Mouse (Mus musculus): ENCODE data around the gene Spag4.

Spag4 gene

DNA sequence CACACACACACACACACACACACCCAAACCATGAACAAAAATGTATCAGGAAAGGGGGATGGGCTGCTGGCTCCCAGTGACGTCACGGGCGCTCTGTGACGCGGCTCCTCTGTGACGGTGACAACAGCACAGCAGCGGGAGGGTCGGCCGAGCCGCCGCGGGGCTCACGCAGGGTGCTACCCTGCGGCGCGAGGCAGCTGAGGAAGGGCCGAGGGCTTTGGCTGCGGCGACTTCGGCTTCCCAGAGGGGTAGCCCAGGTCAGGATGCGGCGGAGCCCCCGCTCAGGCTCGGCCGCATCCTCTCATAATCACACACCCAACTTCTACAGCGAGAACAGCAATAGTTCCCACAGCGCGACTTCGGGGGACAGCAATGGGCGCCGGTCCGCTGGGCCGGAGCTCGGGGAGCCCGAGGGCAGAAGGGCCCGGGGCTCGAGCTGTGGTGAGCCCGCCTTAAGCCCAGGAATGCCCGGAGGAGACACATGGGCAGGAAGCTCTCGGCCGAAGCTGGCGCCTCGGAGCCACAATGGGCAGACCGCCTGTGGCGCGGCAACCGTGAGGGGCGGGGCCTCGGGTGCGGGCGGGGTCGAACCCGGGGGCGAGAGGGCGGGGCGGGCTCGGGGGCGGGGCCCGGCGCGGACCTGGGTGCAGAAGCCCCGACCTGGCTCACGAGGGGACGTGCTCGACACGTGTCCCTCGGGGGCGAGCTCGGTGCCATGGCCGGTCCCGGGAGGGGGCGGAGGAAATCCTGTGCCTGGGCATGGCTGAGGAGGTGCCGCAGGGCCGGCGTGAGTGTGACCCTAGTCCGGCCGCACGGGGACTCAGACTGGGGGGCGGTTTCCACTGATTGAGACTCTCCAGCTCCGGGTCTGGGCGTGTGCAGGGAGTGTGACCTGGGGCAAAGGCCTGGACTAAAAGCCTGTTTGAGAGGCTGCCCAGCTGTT is at the start of gene Spag4:
Gene Spag4, plus strand, starts transcription at position 77 of the 943 bp plus-strand sequence.
- peak; percentile 85 to 95 for DNase-seq (ENCODE audit: inconsistent age in 2 of 2, low spot score in 1 of 2)

DNA sequence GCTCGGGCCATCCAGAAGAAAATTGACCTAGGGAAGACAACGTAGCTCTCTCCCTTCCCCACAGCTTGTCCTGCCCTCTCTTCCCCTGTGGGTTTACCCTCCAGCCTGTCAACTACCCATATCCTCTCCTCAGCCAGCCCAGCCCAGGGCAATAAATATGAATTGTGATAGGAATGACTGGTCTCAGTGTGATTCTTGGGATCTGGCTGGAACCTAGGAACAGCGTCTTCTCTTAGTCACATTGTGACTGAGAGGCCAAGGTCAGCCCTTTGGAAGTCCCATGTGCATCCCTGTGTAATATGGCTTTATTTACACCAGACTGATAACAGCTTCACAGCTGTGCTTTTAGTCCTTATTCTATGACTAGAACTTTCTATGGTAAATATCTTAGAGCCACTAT is 46.9 kb upstream of the Spag4 start:
- peak; percentile 42 to 62 for DNase-seq (ENCODE audit: inconsistent age in 2 of 2, low spot score in 1 of 2)

DNA sequence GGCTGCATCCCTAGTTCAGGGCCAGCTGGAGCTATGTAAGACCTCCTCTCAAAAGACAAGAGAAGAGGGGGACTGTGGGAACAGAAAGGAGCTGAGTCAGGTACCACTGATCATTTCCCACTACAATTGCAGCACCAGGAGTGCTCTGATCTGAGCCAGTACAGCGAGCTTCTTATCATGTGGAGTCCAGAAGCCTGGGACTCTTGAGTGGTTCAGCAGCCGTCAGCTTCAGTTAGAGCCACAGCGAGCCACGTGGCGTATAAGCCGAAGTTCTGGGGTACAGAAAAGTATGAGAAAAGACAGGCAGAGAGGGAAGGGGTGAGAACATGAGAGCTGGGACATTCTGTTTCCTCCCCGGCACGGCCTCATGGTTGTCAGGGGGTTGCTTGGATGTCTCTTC is 43.8 kb upstream of the Spag4 start:
- no peak for DNase-seq (ENCODE audit: inconsistent age in 2 of 2, low spot score in 1 of 2)

DNA sequence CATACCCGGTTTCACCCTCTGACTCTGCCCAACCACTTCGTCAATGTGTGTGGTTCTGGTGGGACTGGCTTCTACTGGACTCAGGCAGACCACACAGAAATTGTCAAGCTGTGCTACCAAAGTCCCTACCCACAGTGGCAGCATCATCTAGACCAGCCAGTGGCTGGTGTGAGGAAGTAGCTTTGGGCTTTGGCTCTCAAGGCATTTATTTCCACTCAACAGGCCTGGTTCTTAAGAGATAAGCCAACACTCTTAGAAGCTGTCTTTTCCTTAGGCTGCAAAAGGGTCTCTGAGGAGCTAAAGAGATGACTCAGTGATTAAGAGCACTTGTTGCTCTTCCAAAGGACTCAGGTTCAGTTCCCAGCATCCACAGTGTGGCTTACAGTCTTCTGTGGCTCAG is 43.2 kb upstream of the Spag4 start:
- no peak for DNase-seq (ENCODE audit: inconsistent age in 2 of 2, low spot score in 1 of 2)

DNA sequence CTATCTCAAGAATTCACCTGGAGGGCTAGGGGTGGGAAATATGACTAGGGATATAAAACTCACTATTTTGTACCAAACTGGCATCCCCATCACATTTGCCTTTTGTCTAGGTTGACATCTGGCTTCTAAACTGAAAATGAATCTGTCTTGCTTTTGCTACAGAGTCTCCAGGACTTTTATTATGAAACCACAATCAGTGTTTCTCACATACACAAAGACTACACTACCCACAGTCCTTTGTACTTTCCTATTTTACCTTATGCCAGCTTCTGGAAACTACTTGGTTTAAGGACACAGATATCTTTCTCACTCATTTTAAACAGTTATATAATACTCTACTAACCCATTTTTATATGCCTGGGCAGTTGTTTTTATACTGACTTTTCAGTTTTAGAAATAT is 39.5 kb upstream of the Spag4 start:
- DNase-seq (ENCODE audit: inconsistent age in 2 of 2, low spot score in 1 of 2): no peak

DNA sequence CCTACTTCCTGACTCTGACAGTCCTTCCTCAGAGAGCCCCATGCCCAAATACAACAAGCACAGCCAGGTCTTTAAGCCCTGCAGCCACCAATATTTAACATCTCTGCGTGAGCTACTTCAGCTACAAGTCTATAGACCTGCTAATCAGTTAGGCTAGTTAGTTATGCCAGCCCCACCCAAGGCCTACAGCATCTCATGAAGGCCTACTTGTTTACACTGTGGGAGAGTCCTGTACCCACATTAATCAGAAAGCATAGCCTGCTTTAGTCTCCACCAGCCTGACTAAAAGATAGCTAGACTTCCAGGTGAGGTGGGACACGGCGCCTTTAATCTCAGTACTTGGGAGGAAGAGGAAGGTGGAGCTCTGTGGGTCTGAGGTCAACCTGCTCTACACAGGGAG is 25.6 kb upstream of the Spag4 start:
- DNase-seq (ENCODE audit: inconsistent age in 2 of 2, low spot score in 1 of 2): no peak

DNA sequence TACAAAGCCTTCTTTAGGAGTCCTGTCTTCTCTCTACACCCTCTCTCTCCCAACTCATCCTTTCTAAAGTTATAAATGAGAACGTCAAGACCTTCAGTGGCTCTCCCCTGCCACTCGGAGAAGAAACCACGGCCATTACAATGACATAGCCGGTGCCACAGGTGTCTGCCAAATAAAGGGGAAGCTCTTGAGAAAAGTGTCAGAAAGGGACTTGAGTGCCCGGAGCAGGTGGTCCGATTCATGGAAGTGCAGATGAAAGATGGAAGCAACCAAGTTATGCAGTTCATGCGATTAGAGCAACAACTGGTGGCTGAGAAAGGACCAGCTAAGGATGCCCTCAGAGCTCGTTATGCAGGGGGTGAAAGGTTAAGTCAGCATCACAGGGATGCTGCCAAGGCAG is 22.1 kb upstream of the Spag4 start:
- no peak for DNase-seq (ENCODE audit: inconsistent age in 2 of 2, low spot score in 1 of 2)

DNA sequence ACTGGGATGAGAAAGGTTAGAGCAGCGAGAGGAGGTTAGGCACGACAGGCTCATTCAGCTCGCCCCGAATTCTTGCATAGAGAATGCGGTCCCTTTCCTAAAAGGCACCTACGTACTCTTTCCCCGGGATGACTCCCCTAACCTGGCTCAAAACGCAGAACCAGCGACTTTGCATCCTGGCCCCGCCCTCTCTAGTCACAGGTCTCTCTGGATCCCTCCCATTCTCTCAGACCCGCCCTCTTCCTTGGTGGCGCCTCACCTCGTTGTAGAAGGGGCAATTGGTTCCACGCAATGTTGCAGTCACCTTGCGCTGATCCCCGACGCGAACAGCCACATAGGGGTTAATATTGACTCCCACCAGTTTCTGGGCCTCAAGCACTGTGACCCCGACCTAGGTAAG is 17.0 kb upstream of the Spag4 start:
- no peak for DNase-seq (ENCODE audit: inconsistent age in 2 of 2, low spot score in 1 of 2)

DNA sequence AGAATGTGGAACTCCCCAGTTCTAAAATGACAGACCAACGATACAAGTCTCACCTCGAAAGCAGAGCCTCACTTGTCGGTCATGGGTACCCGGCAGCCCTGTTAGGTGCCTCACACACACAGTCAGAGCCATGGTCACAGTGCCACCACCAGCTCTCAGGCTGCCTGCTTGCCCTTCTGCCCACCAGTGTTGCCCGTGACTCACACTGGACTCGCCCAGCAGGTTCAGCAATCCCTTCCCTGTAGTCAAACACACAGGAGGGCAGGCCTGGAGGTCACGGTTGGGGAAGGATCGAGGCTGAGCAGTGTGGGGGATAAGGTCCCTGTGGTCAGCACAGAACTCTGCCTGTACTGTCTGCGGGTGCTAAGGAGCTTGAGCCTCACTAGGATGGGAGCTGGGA is 12.2 kb upstream of the Spag4 start, which contains the start of gene Fer1l4:
Gene Fer1l4, minus strand, starts transcription at position 132 of the 400 bp plus-strand sequence.
- no peak for DNase-seq (ENCODE audit: inconsistent age in 2 of 2, low spot score in 1 of 2)

DNA sequence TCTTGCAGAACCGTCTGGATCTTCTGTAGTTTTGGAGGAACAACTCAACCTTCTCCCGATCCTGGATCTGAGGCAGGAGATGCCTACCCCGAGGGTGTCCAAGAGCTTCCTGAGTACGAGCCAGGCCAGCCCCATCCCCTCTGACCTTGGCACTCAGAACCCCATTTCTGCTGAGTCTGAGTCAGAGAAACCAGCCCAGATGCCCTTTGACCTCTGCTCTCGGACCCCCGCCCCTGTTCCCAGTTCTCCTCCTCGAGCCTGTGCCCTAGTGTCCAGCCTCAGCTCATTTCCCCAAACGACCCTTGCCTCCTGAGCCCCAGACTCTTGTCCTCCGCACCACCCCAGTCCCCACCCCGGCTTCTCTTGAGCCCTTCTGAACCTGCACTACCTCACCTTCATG is 1.2 kb downstream of the Spag4 start:
- DNase-seq (ENCODE audit: inconsistent age in 2 of 2, low spot score in 1 of 2): no peak

DNA sequence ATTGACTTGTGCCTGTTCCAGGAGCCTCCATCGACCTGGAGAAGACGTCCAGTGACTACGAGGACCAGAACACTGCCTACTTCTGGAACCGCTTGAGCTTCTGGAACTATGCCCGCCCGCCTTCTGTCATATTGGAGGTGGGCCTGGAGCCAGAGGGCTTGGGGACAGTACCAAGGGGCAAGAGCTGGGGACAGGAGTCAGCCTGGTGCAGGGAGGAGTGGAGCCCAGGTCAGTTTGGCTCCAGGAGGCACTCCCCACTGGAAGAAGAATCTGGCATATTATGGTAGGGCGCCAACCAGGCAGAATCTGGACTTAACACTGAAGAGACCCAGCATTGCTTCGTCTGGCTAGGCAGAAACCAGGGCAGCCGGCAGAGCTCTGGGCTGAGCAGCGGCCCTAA is 2.9 kb downstream of the Spag4 start:
- no peak for DNase-seq (ENCODE audit: inconsistent age in 2 of 2, low spot score in 1 of 2)

DNA sequence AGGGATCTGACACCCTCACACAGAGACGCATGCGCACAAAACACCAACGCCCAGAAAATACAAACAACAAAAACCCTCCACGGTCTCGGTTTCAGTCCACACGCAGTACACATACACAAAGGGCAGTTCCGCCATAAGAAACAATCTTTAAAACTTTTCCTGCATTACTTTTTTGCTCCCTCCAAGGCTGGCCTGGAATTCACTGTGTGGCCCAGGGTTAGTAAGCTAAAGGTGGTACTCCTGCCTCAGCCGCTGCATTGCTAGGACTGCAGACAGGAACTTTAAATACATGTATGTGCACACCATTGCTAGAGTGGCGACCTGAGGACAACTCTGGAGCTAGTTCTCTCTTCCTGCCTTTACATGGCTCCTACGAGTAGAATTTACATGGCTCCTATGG is 6.3 kb downstream of the Spag4 start:
- no peak for DNase-seq (ENCODE audit: inconsistent age in 2 of 2, low spot score in 1 of 2)

DNA sequence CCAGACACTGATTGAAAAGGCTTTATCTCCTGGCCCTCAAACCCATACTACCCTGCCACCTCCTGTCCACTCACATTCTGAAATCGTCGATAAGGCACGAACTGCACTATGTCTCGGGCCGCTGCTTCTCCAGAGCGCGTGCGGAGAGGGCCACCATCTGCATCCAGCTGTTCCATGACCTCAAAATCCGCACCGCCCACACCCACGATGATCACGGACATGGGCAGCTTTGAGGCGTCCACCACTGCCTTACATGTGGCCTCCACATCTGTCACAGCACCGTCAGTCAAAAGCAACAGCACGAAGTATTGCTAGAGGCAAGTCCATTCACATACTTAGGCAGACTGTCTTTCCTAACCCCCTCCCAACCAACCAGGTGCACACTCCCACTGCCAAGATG is 8.8 kb downstream of the Spag4 start:
- no peak for DNase-seq (ENCODE audit: inconsistent age in 2 of 2, low spot score in 1 of 2)

DNA sequence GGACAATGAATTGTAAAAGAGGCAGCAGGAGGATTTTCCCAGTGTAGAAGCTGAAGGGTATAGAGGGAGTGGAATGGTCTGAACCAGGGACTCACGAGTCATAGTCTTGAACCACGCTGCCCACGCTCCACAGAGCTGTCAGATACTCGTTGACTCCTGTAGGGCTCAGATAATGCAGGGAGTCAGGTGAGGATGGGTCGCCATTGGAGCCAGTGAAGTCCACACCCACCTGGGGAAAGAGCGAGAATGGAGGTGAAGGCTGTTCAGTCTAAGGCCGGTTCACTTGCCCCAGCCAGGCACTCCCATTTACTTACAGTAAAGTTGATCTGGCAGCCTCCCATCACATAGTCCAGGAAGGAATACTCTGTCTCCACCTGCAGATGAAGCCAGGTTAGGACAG is 12.5 kb downstream of the Spag4 start:
- DNase-seq (ENCODE audit: inconsistent age in 2 of 2, low spot score in 1 of 2): no peak

DNA sequence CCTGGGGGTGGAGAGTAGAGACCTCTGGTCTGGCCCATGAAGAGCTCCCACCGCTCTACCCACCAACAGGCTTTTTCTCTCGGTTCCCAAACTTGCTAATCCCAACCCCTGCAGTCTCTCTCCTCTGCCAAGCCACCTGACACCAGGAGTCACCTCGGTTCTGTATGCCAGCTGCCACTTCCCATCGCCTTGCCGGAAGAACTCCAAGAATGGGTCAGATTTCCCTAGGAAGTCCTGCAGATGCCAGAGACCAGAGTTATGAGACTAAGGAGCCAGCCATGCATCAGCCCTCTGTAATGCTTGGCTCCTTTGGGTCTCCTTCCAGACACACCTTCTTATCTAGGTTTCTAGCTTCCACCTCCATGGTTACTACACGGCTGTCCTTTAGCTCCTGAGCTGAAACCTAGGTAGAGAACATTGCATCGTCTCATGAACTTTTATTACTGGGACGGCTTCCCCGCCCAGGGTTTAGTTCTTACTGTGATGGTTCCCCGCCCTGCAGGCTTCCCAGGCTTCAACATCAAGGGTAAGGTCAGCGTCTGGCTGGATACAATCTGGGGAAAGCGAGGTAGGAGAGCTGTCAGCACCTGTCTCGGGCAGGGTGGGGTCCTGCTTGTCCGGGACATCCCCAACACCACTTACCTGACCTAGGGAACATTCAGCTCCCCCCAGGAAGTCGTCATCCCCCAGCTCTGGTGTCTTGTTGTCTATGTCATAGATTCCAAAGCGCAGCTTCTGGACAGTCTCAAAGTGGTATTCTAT is 13.6 kb downstream of the Spag4 start:
- no peak for DNase-seq (ENCODE audit: inconsistent age in 2 of 2, low spot score in 1 of 2)

DNA sequence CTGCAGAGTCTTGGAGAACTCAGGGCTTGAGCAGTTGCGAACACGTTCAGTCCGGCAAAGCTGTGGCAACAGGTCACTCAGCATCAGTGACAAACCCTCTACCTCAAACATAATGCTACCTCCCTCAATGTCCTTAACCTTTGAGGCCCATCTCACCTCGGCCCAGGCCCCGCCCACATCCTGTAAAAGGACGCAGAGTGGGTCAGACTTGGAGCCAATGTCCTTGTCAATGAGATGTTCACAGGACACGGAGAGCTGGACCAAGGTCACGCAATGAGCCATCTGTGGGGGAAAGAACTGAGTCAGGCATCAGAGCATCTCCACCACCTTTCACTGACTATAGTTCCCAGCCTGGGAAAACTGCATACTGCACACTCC is 14.2 kb downstream of the Spag4 start:
- peak; percentile 85 to 91 for DNase-seq (ENCODE audit: inconsistent age in 2 of 2, low spot score in 1 of 2)

DNA sequence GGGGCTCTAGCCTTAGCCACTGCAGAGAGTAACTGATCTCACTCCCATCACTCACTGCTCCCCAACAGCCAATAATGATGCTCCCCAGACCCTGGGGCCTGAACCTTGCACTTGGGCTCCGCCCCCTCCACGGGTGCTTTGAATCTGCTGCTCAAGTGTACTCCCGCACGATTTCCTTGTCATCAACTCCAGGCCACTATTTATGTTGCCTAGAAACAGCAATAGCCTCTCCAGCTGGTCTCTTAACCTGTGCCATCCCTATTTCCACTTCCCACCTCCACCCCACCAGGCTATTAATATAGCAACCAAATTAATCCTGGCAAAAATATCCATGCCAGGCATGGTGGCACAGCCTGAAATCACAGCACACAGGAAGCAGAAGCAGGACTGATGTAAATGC is 14.7 kb downstream of the Spag4 start:
- DNase-seq (ENCODE audit: inconsistent age in 2 of 2, low spot score in 1 of 2): no peak

DNA sequence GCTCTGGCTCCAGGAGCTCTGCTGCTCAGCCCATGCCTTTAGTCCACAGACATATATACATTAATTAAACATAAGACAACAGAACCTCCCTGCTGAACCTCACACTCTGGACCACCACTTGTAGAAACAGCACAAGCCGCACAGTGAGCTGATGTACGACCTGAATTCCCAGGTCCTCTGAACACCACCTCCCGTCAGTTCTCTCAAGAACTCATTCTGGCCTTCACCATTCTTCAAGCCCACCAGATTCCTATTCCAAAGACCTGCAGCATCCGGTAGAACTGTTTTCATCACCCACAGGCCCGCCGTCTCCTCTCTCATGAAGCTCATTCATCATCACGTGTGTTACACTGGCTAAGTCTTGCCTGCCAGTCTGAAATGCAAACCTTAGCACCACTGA is 15.4 kb downstream of the Spag4 start:
- DNase-seq (ENCODE audit: inconsistent age in 2 of 2, low spot score in 1 of 2): no peak

DNA sequence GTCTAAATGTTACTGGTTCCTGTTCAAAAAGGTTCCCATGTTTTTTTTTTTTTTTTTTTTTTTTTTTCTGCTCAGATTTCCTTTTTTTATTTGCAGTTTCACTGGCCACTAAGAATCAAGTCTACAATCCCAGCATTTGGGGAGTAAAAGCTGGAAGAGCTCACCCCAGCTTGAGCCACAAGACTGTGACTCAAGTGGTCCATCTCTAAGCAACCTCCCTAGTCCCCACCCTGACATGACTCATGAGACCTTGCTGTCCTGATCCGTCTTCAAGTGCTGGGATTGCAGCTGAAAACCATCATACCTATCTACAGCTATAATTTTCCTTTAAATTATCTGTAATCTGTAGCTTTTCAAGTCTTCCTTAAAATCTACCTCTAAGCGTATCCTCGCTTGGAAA is 19.6 kb downstream of the Spag4 start:
- no peak for DNase-seq (ENCODE audit: inconsistent age in 2 of 2, low spot score in 1 of 2)

DNA sequence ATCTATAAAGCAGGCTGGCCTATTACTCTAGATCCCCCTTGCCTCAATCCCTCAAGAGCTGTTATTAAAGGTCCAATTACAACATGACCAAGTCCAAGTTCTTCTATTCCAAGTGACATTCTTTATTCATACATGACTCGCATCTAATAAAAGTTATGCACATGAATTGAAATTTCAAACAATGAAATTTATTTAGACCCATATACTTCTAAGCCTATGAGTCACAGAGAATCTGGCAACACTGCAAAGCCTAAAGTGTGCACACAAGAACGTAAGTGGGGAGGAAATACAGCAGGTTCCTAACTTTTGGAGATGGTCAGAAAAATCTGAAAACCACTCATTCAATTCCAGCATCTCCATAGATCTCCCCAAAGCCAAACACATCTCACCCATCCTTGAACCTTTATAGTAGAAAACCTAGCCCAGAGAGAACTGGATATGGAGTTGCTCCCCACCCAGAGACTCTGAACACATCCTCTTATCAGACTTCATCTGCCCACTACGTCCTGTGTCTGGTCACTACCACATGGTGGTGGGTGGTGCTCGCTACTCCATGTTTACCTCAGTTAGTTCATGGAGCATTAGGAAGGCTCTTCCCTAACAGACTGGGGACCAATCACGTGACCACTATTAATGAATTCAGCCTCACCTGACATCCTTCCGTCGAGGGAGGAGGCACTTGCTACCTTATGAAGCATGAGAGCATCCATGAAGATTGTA is 22.6 kb downstream of the Spag4 start:
- DNase-seq (ENCODE audit: inconsistent age in 2 of 2, low spot score in 1 of 2): no peak

DNA sequence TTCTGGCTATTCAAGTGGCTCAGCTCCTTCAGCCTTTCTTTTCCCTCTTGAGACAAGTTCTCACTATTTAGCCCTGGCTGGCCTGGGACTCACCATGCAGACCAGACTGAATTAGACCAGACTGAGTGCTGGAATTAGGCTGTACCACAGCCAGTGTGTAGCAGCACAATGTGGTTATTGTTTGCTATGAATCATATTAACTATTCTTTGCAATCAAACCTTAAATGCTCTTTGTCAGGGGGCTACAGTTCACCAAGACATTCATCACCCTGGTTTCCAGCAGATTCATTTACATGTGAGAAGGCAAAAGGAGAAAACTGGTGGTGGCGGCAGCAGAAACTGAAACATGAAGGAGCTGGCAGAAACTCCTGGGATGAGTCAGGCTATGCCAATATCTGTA is 24.8 kb downstream of the Spag4 start:
- peak in 1 of 2 experiments; percentile 9 for DNase-seq (ENCODE audit: inconsistent age in 2 of 2, low spot score in 1 of 2)

DNA sequence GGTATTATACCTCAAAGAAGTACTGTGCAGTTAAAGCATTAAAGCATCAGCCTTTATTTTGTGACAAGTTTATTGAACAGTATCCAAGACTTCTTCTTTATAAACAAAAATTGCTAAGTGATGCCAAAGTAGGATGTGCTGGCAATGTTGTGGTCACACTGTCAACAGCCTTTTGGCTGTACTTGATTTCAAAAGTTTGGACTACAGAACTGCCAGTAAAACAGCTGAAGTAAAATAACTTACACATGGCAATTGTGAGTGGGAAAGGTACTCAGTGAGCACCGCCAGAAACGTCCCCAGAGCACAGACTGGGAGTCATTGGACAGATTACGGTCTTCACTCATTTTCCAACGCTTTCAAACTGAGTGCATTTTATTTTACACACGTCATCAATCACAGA is 27.0 kb downstream of the Spag4 start:
- peak in 1 of 2 experiments; percentile 3 for DNase-seq (ENCODE audit: inconsistent age in 2 of 2, low spot score in 1 of 2)
